Mouse (Mus musculus) spleen, adult 2 months (tissue): ENCODE results near the gene Shank2.

Experiments used
- CTCF ChIP-seq: fragments of 200-500 bp; IDR thresholded peaks from 2 replicates; pipeline ENCODE4 v1.5.1; 2011; ENCODE audit warnings: mild to moderate bottlenecking, inconsistent platforms; ENCODE audit not compliant: insufficient read depth, insufficient read length, insufficient replicate concordance; ENCODE audit errors: extremely low read depth
- POLR2A ChIP-seq: fragments of 200-500 bp; IDR thresholded peaks from 2 replicates; pipeline ENCODE4 v1.6.1; 2011; ENCODE audit warnings: low read depth, low read length, inconsistent platforms

- TF ChIP-seq CTCF: no peak
- TF ChIP-seq POLR2A: no peak
These were observed 448.9 kb downstream of the Shank2 start for GRCm38 (mm10) chr7:144450661-144451060.
